Mouse (Mus musculus): ENCODE measurements around the gene N4bp2l1. TPM values are rescaled to one million over a fixed set of nuclear protein-coding genes. Genes with fewer than 3 reads are reported as not detected.

Gene N4bp2l1
- polyA plus RNA-seq, 1 experiment from 2014 or later, result 10.5 TPM

GRCm38 (mm10) chr5:150551637-150552036 lies 45.4 kb downstream of the N4bp2l1 start:
- WGBS, result 38% methylated on average over 3 of the region's 3 CpGs
- Histone ChIP-seq H3K36me3 (ENCODE audit: control insufficient read depth, insufficient read depth, low read length) (no peaks in the 10 kb centered on the region; the same call in 1 of the 2 replicates), H3K27me3 (ENCODE audit: control insufficient read depth, insufficient read depth, low read length) (no peaks in the 10 kb centered on the region), H3K9me3 (ENCODE audit: control insufficient read depth, low read length) (no peaks in the 10 kb centered on the region), H3K4me2 (replicated peaks; ENCODE audit: low read depth) (no peak overlapping the region), H3K9ac (ENCODE audit: low read length) (no peak overlapping the region), H3K4me1 (replicated peaks; ENCODE audit: control insufficient read depth, insufficient read depth) (no peaks in the 10 kb centered on the region), H3K27ac (replicated peaks) (no peak overlapping the region), H3K4me3 (ENCODE audit: low read depth, low read length) (no peak overlapping the region)
- ATAC-seq (ENCODE audit: low FRiP score, low TSS enrichment) (no peak), DNase-seq (ENCODE audit: low spot score) (no peak)
- no peak for TF ChIP-seq EP300 (optimal IDR thresholded peaks at IDR 0.05)
- TF ChIP-seq CTCF (IDR thresholded peaks at IDR 0.05; ENCODE audit: low read depth), result peak; percentile 66

- Histone ChIP-seq H3K9ac (ENCODE audit: low read length) (no peak overlapping the region), H3K9me3 (ENCODE audit: control insufficient read depth, low read length) (no peaks in the 10 kb centered on the region), H3K27ac (replicated peaks) (no peak overlapping the region), H3K4me3 (ENCODE audit: low read depth, low read length) (no peak overlapping the region), H3K4me2 (replicated peaks; ENCODE audit: low read depth) (no peak overlapping the region), H3K4me1 (replicated peaks; ENCODE audit: control insufficient read depth, insufficient read depth) (no peaks in the 10 kb centered on the region), H3K27me3 (ENCODE audit: control insufficient read depth, insufficient read depth, low read length) (no peaks in the 10 kb centered on the region), H3K36me3 (ENCODE audit: control insufficient read depth, insufficient read depth, low read length) (0 out of 2 replicates have a peak, but pooled peaks cover 4% of the 10 kb centered on the region)
- ATAC-seq (ENCODE audit: low FRiP score, low TSS enrichment) (no peak), DNase-seq (ENCODE audit: low spot score) (no peak)
- TF ChIP-seq CTCF (IDR thresholded peaks at IDR 0.05; ENCODE audit: low read depth), result no peak
- TF ChIP-seq EP300 (optimal IDR thresholded peaks at IDR 0.05), result no peak
- 65% methylated on average over 2 of the region's 2 CpGs for WGBS
These were observed 53.8 kb downstream of the N4bp2l1 start for GRCm38 (mm10) chr5:150543184-150543583.

GRCm38 (mm10) chr5:150541302-150541701 lies 55.7 kb downstream of the N4bp2l1 start:
- no peak overlapping the region for H3K4me3 ChIP-seq (ENCODE audit: low read depth, low read length)
- H3K9me3 ChIP-seq (ENCODE audit: control insufficient read depth, low read length), result no peaks in the 10 kb centered on the region
- ATAC-seq (ENCODE audit: low FRiP score, low TSS enrichment) (no peak), DNase-seq (ENCODE audit: low spot score) (no peak)
- H3K36me3 ChIP-seq (ENCODE audit: control insufficient read depth, insufficient read depth, low read length), result peaks cover 6% of the 10 kb centered on the region; the same call in 1 of the 2 replicates
- TF ChIP-seq CTCF (IDR thresholded peaks at IDR 0.05; ENCODE audit: low read depth) (no peak), EP300 (optimal IDR thresholded peaks at IDR 0.05) (no peak)
- WGBS, result 100% methylated on average over 1 of the region's 1 CpGs
- no peak overlapping the region for H3K4me2 ChIP-seq (replicated peaks; ENCODE audit: low read depth)
- H3K9ac ChIP-seq (ENCODE audit: low read length), result no peak overlapping the region
- no peak overlapping the region for H3K27ac ChIP-seq (replicated peaks)
- H3K4me1 ChIP-seq (replicated peaks; ENCODE audit: control insufficient read depth, insufficient read depth), result no peaks in the 10 kb centered on the region
- no peaks in the 10 kb centered on the region for H3K27me3 ChIP-seq (ENCODE audit: control insufficient read depth, insufficient read depth, low read length)

- 78% methylated on average over 2 of the region's 2 CpGs for WGBS
- no peak for DNase-seq (ENCODE audit: low spot score)
- H3K4me3 ChIP-seq (ENCODE audit: low read depth, low read length), result no peak overlapping the region
- H3K4me1 ChIP-seq (replicated peaks; ENCODE audit: control insufficient read depth, insufficient read depth), result no peaks in the 10 kb centered on the region
- no peaks in the 10 kb centered on the region for H3K36me3 ChIP-seq (ENCODE audit: control insufficient read depth, insufficient read depth, low read length)
- H3K27me3 ChIP-seq (ENCODE audit: control insufficient read depth, insufficient read depth, low read length), result no peaks in the 10 kb centered on the region
- no peak overlapping the region for H3K4me2 ChIP-seq (replicated peaks; ENCODE audit: low read depth)
- no peak overlapping the region for H3K9ac ChIP-seq (ENCODE audit: low read length)
- TF ChIP-seq CTCF (IDR thresholded peaks at IDR 0.05; ENCODE audit: low read depth), result peak; percentile 38
- TF ChIP-seq EP300 (optimal IDR thresholded peaks at IDR 0.05), result no peak
- H3K9me3 ChIP-seq (ENCODE audit: control insufficient read depth, low read length), result no peaks in the 10 kb centered on the region
- no peak overlapping the region for H3K27ac ChIP-seq (replicated peaks)
- ATAC-seq (ENCODE audit: low FRiP score, low TSS enrichment), result no peak
These were observed 71.7 kb downstream of the N4bp2l1 start for GRCm38 (mm10) chr5:150525239-150525638.

- Histone ChIP-seq H3K9me3 (ENCODE audit: control insufficient read depth, low read length) (no peaks in the 10 kb centered on the region), H3K4me1 (replicated peaks; ENCODE audit: control insufficient read depth, insufficient read depth) (no peaks in the 10 kb centered on the region), H3K4me2 (replicated peaks; ENCODE audit: low read depth) (peak overlapping the region; percentile 69), H3K27me3 (ENCODE audit: control insufficient read depth, insufficient read depth, low read length) (no peaks in the 10 kb centered on the region), H3K9ac (ENCODE audit: low read length) (peak overlapping the region; percentile 87), H3K4me3 (ENCODE audit: low read depth, low read length) (peak overlapping the region; percentile 86), H3K27ac (replicated peaks) (peak overlapping the region; percentile 81), H3K36me3 (ENCODE audit: control insufficient read depth, insufficient read depth, low read length) (no peaks in the 10 kb centered on the region)
- DNase-seq (ENCODE audit: low spot score), result no peak
- no peak for ATAC-seq (ENCODE audit: low FRiP score, low TSS enrichment)
- TF ChIP-seq EP300 (optimal IDR thresholded peaks at IDR 0.05) (no peak), CTCF (IDR thresholded peaks at IDR 0.05; ENCODE audit: low read depth) (no peak)
- 4% methylated on average over 11 of the region's 11 CpGs for WGBS
These were observed 74.1 kb downstream of the N4bp2l1 start for GRCm38 (mm10) chr5:150522867-150523234.

- ATAC-seq (ENCODE audit: low FRiP score, low TSS enrichment) (peak; percentile 95), DNase-seq (ENCODE audit: low spot score) (peak; percentile 95)
- Histone ChIP-seq H3K36me3 (ENCODE audit: control insufficient read depth, insufficient read depth, low read length) (no peaks in the 10 kb centered on the region), H3K9ac (ENCODE audit: low read length) (peak within 1 kb of the TSS; percentile 87), H3K27me3 (ENCODE audit: control insufficient read depth, insufficient read depth, low read length) (no peaks in the 10 kb centered on the region), H3K4me2 (replicated peaks; ENCODE audit: low read depth) (peak within 1 kb of the TSS; percentile 69), H3K4me1 (replicated peaks; ENCODE audit: control insufficient read depth, insufficient read depth) (no peaks in the 10 kb centered on the region), H3K9me3 (ENCODE audit: control insufficient read depth, low read length) (no peaks in the 10 kb centered on the region), H3K27ac (replicated peaks) (peak within 1 kb of the TSS; percentile 81), H3K4me3 (ENCODE audit: low read depth, low read length) (peak within 1 kb of the TSS; percentile 86)
- no peak for TF ChIP-seq CTCF (IDR thresholded peaks at IDR 0.05; ENCODE audit: low read depth)
- no peak for TF ChIP-seq EP300 (optimal IDR thresholded peaks at IDR 0.05)
- 4% methylated on average over 63 of the region's 63 CpGs for WGBS
These were observed 74.8 kb downstream of the N4bp2l1 start, which contains the start of gene Brca2 for GRCm38 (mm10) chr5:150521937-150522866. Brca2 (plus strand) TSS chr5:150522630.

Other genes with a start within 250 kb of the N4bp2l1 start
- not detected in 2 replicates for gene Zar1l, start 79.0 kb downstream of the N4bp2l1 start, polyA plus RNA-seq (2015; fragmentation: Nextera tagmentation; extraction: Ambion mirVana)
- 6.1 and 6.6 TPM in 2 replicates for gene Brca2, start 74.6 kb downstream of the N4bp2l1 start, polyA plus RNA-seq (2015; fragmentation: Nextera tagmentation; extraction: Ambion mirVana)
- 32.1 and 34.2 TPM in 2 replicates for gene N4bp2l2, start 69.0 kb upstream of the N4bp2l1 start, polyA plus RNA-seq (2015; fragmentation: Nextera tagmentation; extraction: Ambion mirVana)
- 8.3 and 9.1 TPM in 2 replicates for gene Pds5b, start 76.6 kb upstream of the N4bp2l1 start, polyA plus RNA-seq (2015; fragmentation: Nextera tagmentation; extraction: Ambion mirVana)